Mouse (Mus musculus): ENCODE measurements around the gene Tagln. TPM values are rescaled to one million over a fixed set of nuclear protein-coding genes. Genes with fewer than 3 reads are reported as not detected.
A peak's percentile ranks its signal among the peaks of the same experiment; 100 is the strongest.

Tagln gene
- polyA plus RNA-seq, 2 experiments, result 6.3 to 6.8 TPM

- no peaks in the 10 kb centered on the region for H3K27me3 ChIP-seq (ENCODE audit: control insufficient read depth, insufficient read depth, low read length)
- no peak for DNase-seq (ENCODE audit: low read depth in 3 of 3, low spot score in 3 of 3)
- no peak overlapping the region for H3K27ac ChIP-seq
- peaks cover 17 to 35% of the 10 kb centered on the region in 2 experiments for H3K4me1 ChIP-seq (replicated peaks; ENCODE audit: control insufficient read depth in 2 of 2, insufficient read depth in 2 of 2, low read length in 1 of 2)
- TF ChIP-seq EP300 (IDR thresholded peaks at IDR 0.05; ENCODE audit: low read depth), result peak; percentile 64
- TF ChIP-seq CTCF (IDR thresholded peaks at IDR 0.05; ENCODE audit: low read depth), result no peak
- H3K9ac ChIP-seq (replicated peaks), result no peak overlapping the region
- H3K4me2 ChIP-seq (ENCODE audit: low read depth), result peak overlapping the region; percentile 11
- ATAC-seq (ENCODE audit: insufficient read depth), result peak; percentile 81
- peaks cover 16% of the 10 kb centered on the region for H3K36me3 ChIP-seq (replicated peaks; ENCODE audit: control insufficient read depth, insufficient read depth, low read depth)
- H3K9me3 ChIP-seq (ENCODE audit: control insufficient read depth, low read length), result peaks cover 3% of the 10 kb centered on the region; the same call in 1 of the 2 replicates
- 24% methylated on average over 8 of the region's 8 CpGs for WGBS (ENCODE audit: insufficient replicate concordance)
- H3K4me3 ChIP-seq (ENCODE audit: insufficient read depth in 1 of 2, low read depth in 2 of 2, low read length in 2 of 2), result no peak overlapping the region
These were observed 7.1 kb upstream of the Tagln start for GRCm38 (mm10) chr9:45942916-45943315.

DNA sequence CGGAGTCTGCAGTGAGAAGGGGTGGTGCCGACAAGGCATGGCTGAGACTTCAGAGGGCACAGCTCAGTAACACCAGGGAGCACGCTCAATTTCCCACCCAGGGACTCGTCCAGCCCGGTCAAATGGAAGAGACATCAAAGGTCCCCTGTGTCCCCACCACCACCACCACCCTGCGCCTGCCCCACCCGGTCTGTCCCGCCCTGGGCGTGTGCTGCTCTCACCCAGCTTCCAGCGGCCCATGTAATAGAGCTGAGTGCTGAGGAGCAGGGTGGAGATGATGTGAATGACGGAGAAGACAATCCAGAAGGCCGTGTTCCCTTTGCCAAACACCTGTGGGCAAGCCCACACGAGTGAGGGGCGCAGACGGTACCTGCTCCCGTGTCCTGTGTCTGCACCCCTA is 6.6 kb upstream of the Tagln start:
- no peak for TF ChIP-seq EP300 (IDR thresholded peaks at IDR 0.05; ENCODE audit: low read depth)
- no peak for TF ChIP-seq CTCF (IDR thresholded peaks at IDR 0.05; ENCODE audit: low read depth)
- Histone ChIP-seq H3K4me3 (ENCODE audit: insufficient read depth in 1 of 2, low read depth in 2 of 2, low read length in 2 of 2) (no peak overlapping the region), H3K9ac (replicated peaks) (no peak overlapping the region), H3K27ac (no peak overlapping the region), H3K27me3 (ENCODE audit: control insufficient read depth, insufficient read depth, low read length) (no peaks in the 10 kb centered on the region), H3K4me2 (ENCODE audit: low read depth) (peak overlapping the region; percentile 11), H3K4me1 (replicated peaks; ENCODE audit: control insufficient read depth in 2 of 2, insufficient read depth in 2 of 2, low read length in 1 of 2) (peaks cover 17 to 35% of the 10 kb centered on the region in 2 experiments), H3K9me3 (ENCODE audit: control insufficient read depth, low read length) (peaks cover 3% of the 10 kb centered on the region; the same call in 1 of the 2 replicates), H3K36me3 (replicated peaks; ENCODE audit: control insufficient read depth, insufficient read depth, low read depth) (peaks cover 16% of the 10 kb centered on the region)
- DNase-seq (ENCODE audit: low read depth in 3 of 3, low spot score in 3 of 3) (no peak), ATAC-seq (ENCODE audit: insufficient read depth) (peak; percentile 69)
- WGBS (ENCODE audit: insufficient replicate concordance), result 61% methylated on average over 16 of the region's 16 CpGs

DNA sequence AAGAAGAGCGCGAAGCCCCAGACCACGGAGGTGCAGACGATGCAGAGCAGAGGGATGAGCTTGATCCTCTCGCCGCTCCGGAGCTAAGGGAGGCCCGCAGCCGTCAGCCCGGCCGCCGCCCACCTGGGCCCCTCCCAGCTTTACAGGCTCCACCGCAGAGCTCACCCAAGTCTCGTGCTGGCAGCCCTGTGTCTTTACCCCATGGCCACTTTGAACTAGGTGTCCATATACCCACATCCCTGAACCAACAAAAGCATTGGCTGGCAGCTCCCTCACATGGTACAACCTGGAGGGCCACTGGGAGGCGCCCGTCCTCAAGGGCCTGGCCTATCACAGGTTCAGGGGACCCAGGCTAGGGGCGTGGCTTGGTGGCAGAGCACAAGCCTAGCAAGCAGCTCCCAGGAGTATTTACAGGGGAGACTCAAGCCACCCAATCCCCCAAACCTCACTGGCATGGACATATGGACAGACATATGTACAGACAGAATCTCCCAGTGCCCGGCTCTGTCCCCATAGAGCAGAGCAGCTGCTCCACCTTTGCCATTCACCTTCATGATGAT is 5.6 kb upstream of the Tagln start:
- H3K4me2 ChIP-seq (ENCODE audit: low read depth), result no peak overlapping the region
- peak; percentile 38; the same call in 1 of the 2 replicates for ATAC-seq (ENCODE audit: insufficient read depth)
- peaks cover 17 to 35% of the 10 kb centered on the region in 2 experiments for H3K4me1 ChIP-seq (replicated peaks; ENCODE audit: control insufficient read depth in 2 of 2, insufficient read depth in 2 of 2, low read length in 1 of 2)

DNA sequence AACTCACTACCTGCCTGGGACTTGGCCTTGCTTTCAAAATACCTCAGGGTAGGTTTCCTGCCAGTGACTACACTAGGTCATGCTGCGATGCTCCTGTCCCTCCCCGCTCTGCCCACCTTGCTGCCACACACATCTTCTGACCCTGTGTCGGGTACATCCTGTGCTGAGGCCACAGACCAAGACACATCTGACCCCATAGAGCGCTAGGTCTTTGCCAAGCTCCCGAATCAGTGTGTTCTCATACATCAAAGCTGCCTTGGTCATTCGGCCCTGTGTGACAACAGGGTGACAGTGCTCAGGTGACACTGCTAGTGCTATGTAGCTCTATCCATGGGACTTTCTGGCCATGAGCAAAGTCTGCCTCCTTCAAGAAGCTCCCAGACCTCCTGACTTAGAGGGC is 3.9 kb upstream of the Tagln start:
- no peak for ATAC-seq (ENCODE audit: insufficient read depth)
- peaks cover 3% of the 10 kb centered on the region; the same call in 1 of the 2 replicates for H3K9me3 ChIP-seq (ENCODE audit: control insufficient read depth, low read length)
- H3K9ac ChIP-seq (replicated peaks), result no peak overlapping the region
- no peak for DNase-seq (ENCODE audit: low read depth in 3 of 3, low spot score in 3 of 3)
- peaks cover 7% of the 10 kb centered on the region for H3K27me3 ChIP-seq (ENCODE audit: control insufficient read depth, insufficient read depth, low read length)
- H3K27ac ChIP-seq, result no peak overlapping the region
- H3K4me3 ChIP-seq (ENCODE audit: insufficient read depth in 1 of 2, low read depth in 2 of 2, low read length in 2 of 2), result no peak overlapping the region
- H3K36me3 ChIP-seq (replicated peaks; ENCODE audit: control insufficient read depth, insufficient read depth, low read depth), result peaks cover 15% of the 10 kb centered on the region
- TF ChIP-seq EP300 (IDR thresholded peaks at IDR 0.05; ENCODE audit: low read depth) (no peak), CTCF (IDR thresholded peaks at IDR 0.05; ENCODE audit: low read depth) (no peak)
- 86% methylated on average over 6 of the region's 6 CpGs for WGBS (ENCODE audit: insufficient replicate concordance)
- peaks cover 17 to 29% of the 10 kb centered on the region in 2 experiments for H3K4me1 ChIP-seq (replicated peaks; ENCODE audit: control insufficient read depth in 2 of 2, insufficient read depth in 2 of 2, low read length in 1 of 2)
- no peak overlapping the region for H3K4me2 ChIP-seq (ENCODE audit: low read depth)

More for the DNA sequence above, 5.6 kb upstream of the Tagln start:
- Histone ChIP-seq H3K4me3 (ENCODE audit: insufficient read depth in 1 of 2, low read depth in 2 of 2, low read length in 2 of 2) (no peak overlapping the region), H3K36me3 (replicated peaks; ENCODE audit: control insufficient read depth, insufficient read depth, low read depth) (peaks cover 16% of the 10 kb centered on the region), H3K9me3 (ENCODE audit: control insufficient read depth, low read length) (peaks cover 3% of the 10 kb centered on the region; the same call in 1 of the 2 replicates), H3K27ac (no peak overlapping the region), H3K9ac (replicated peaks) (no peak overlapping the region), H3K27me3 (ENCODE audit: control insufficient read depth, insufficient read depth, low read length) (no peaks in the 10 kb centered on the region)
- TF ChIP-seq EP300 (IDR thresholded peaks at IDR 0.05; ENCODE audit: low read depth) (no peak), CTCF (IDR thresholded peaks at IDR 0.05; ENCODE audit: low read depth) (peak; percentile 78)
- DNase-seq (ENCODE audit: low read depth in 3 of 3, low spot score in 3 of 3), result peak in 1 of 3 experiments; percentile 60
- WGBS (ENCODE audit: insufficient replicate concordance), result 75% methylated on average over 18 of the region's 18 CpGs

- Histone ChIP-seq H3K4me2 (ENCODE audit: low read depth) (no peak overlapping the region), H3K4me1 (replicated peaks; ENCODE audit: control insufficient read depth in 2 of 2, insufficient read depth in 2 of 2, low read length in 1 of 2) (peaks cover 15 to 22% of the 10 kb centered on the region in 2 experiments), H3K4me3 (ENCODE audit: insufficient read depth in 1 of 2, low read depth in 2 of 2, low read length in 2 of 2) (no peak overlapping the region), H3K27ac (no peak overlapping the region), H3K27me3 (ENCODE audit: control insufficient read depth, insufficient read depth, low read length) (peaks cover 7% of the 10 kb centered on the region), H3K9ac (replicated peaks) (no peak overlapping the region), H3K9me3 (ENCODE audit: control insufficient read depth, low read length) (no peaks in the 10 kb centered on the region), H3K36me3 (replicated peaks; ENCODE audit: control insufficient read depth, insufficient read depth, low read depth) (peaks cover 9% of the 10 kb centered on the region)
- ATAC-seq (ENCODE audit: insufficient read depth) (no peak), DNase-seq (ENCODE audit: low read depth in 3 of 3, low spot score in 3 of 3) (no peak)
- TF ChIP-seq EP300 (IDR thresholded peaks at IDR 0.05; ENCODE audit: low read depth) (no peak), CTCF (IDR thresholded peaks at IDR 0.05; ENCODE audit: low read depth) (no peak)
- WGBS (ENCODE audit: insufficient replicate concordance), result 66% methylated on average over 15 of the region's 15 CpGs
These were observed 3.2 kb upstream of the Tagln start for GRCm38 (mm10) chr9:45938952-45939637.

Measured in liver, embryonic 14.5 days (tissue).